Mouse (Mus musculus) brain, embryonic 14.5 days (tissue): ENCODE measurements around the gene Dkkl1.

Source experiments
- CTCF ChIP-seq: fragments of 200-500 bp; IDR thresholded peaks from 2 replicates; pipeline ENCODE4 v1.5.1; 2012; ENCODE audit warnings: inconsistent platforms, mild to moderate bottlenecking, moderate library complexity, borderline replicate concordance; ENCODE audit not compliant: insufficient read depth, insufficient read length; ENCODE audit errors: extremely low read depth
- POLR2A ChIP-seq: fragments of 200-500 bp; IDR thresholded peaks from 2 replicates; pipeline ENCODE4 v1.6.1; 2012; ENCODE audit warnings: mild to moderate bottlenecking, inconsistent platforms, borderline replicate concordance; ENCODE audit not compliant: poor library complexity, insufficient read depth, insufficient read length, severe bottlenecking; ENCODE audit errors: extremely low read depth

GRCm38 (mm10) chr7:45224826-45225225, 12.9 kb upstream of the Dkkl1 start:
- TF ChIP-seq POLR2A (no peak), CTCF (no peak)
